Mouse (Mus musculus) MEL (cell line): ENCODE results near the gene Agt.

ENCODE experiments used
- EP300 ChIP-seq, 2 experiments: IDR thresholded peaks; 2 replicates each; pipeline ENCODE4 v1.6.1; 2011; ENCODE audit warnings: improper control_type of control experiment in 2 of 2, low read length in 2 of 2, low read depth in 1 of 2, mild to moderate bottlenecking in 1 of 2
- ZC3H11A ChIP-seq: IDR thresholded peaks from 2 replicates; pipeline ENCODE4 v1.6.1; 2012; ENCODE audit warnings: low read depth, mild to moderate bottlenecking, inconsistent platforms, low read length, improper control_type of control experiment

DNA sequence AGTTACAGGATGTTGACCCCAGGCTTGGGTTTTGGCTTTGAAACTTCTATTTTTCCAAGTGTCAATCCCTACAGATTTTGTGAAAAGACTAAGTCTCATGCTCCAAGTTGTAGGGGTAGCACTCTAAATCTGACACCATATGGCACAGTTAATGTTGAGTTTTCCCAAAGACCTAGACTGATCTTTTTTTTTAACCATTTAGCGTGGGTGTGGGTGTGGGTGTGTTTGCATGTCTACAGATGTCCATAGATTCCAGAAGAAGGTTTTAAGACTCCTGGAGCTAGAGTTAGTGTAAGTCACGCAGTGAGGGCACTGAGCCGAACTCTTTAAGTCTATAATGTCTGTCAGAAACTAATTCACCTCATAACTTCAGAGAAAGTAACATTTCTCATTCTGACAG lies 36.9 kb downstream of the Agt start:
- TF ChIP-seq ZC3H11A = no peak
- no peak for TF ChIP-seq EP300 (IDR thresholded peaks at IDR 0.05; ENCODE audit: low read depth in 1 of 2, low read length in 2 of 2)
